24 mouse cellular contexts compared by ENCODE assay signal in the genomic region with DNA sequence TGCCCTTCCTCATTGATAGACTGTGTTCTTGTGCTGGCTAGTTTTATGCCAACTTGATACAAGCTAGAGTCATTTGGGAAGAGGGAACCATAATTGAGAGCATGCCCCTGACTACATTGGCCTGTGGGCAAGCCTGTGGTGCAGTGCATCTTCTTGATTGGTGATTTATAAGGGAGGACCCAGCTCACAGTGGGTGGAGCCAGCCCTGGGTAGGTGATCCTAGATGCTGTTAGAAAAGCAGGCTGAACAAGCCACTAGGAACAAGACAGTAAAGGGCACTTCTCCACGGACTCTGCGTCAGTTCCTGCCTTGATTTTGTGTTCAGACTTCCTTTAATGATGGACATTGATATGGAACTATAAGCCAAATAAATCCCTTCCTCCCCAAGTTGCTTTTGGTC.
DNase-seq lines count a peak whose midpoint lies in the region; ATAC-seq and TF ChIP-seq lines count a peak whose summit lies in the region.
"Had no signal": no experiment of that assay in that cellular context is flagged by ENCODE, and none has a peak within 500 bp of the region (broad histone marks: within the 10 kb centered on the region; RNA-seq: fewer than 3 reads in every experiment).

No protein-coding gene starts in this region.

- WGBS in liver, embryonic 11.5 days, result 67% methylated on average over 2 of the region's 2 CpGs
- WGBS in liver, postnatal 0 days (ENCODE audit: insufficient replicate concordance), result 80% methylated on average over 2 of the region's 2 CpGs

- H3K4me3 ChIP-seq in liver, embryonic 11.5 days (ENCODE audit: low read depth, low read length), result no peak overlapping the region
- H3K4me3 ChIP-seq in liver, postnatal 0 days (ENCODE audit: low read depth, low read length), result no peak overlapping the region
- H3K4me3 ChIP-seq: embryonic facial prominence, embryonic 10.5 days; embryonic facial prominence, embryonic 12.5 days; forebrain, embryonic 13.5 days; forebrain, embryonic 15.5 days had no signal

- no peak overlapping the region for H3K27ac ChIP-seq in liver, embryonic 11.5 days (ENCODE audit: low read depth, low read length)
- H3K27ac ChIP-seq in liver, postnatal 0 days (ENCODE audit: low read depth), result no peak overlapping the region
- H3K27ac ChIP-seq: embryonic facial prominence, embryonic 12.5 days; forebrain, embryonic 13.5 days; forebrain, embryonic 15.5 days had no signal

- peaks cover 5% of the 10 kb centered on the region; the same call in 1 of the 2 replicates for H3K4me1 ChIP-seq in liver, embryonic 11.5 days (replicated peaks; ENCODE audit: control insufficient read depth, insufficient read depth, low read length)
- no peaks in the 10 kb centered on the region for H3K4me1 ChIP-seq in liver, postnatal 0 days (ENCODE audit: insufficient read depth)

- DNase-seq in heart, adult 11 months, result peak; percentile 83
- no peak for DNase-seq in heart, adult 18-20 months
- peak; percentile 20 for DNase-seq in liver, embryonic 11.5 days (ENCODE audit: low spot score)
- DNase-seq in liver, postnatal 0 days, result no peak
- peak; percentile 7 for DNase-seq in urinary bladder, postnatal 14 days (ENCODE audit: low spot score)
- DNase-seq in urinary bladder, postnatal 10 days (ENCODE audit: low spot score), result no peak
- DNase-seq: adrenal gland, adult 8-10 months; adrenal gland, postnatal 14 days; adrenal gland, postnatal 36 days; B cell, adult 2 months; cerebellum, adult 11-12 months; cerebellum, adult 2 months; cerebellum, adult 9-10 months; cerebellum, postnatal 10 days; cerebellum, postnatal 25 days had no signal

- ATAC-seq in liver, embryonic 11.5 days (replicated peaks; ENCODE audit: low FRiP score), result no peak
- no peak for ATAC-seq in liver, postnatal 0 days
- ATAC-seq: activated CD4-positive, CD25-positive, alpha-beta regulatory T cell, adult 4 months; CD4-positive, CD25-positive, alpha-beta regulatory T cell, adult 4 months; forebrain, embryonic 13.5 days; forebrain, embryonic 15.5 days; Patski had no signal

- no peaks in the 10 kb centered on the region for H3K27me3 ChIP-seq in liver, embryonic 11.5 days (replicated peaks; ENCODE audit: control insufficient read depth, insufficient read depth, low read length)
- no peaks in the 10 kb centered on the region for H3K27me3 ChIP-seq in liver, postnatal 0 days (ENCODE audit: insufficient read depth, low read length)
- H3K27me3 ChIP-seq: CH12.LX; embryonic facial prominence, embryonic 12.5 days; forebrain, embryonic 13.5 days; forebrain, embryonic 15.5 days; Patski had no signal

- no peak overlapping the region for H3K9ac ChIP-seq in liver, embryonic 11.5 days (ENCODE audit: low read depth, low read length)
- H3K9ac ChIP-seq in liver, postnatal 0 days (replicated peaks), result no peak overlapping the region
- H3K9ac ChIP-seq: embryonic facial prominence, embryonic 12.5 days; forebrain, embryonic 13.5 days; forebrain, embryonic 15.5 days had no signal

- H3K36me3 ChIP-seq in liver, embryonic 11.5 days (ENCODE audit: control insufficient read depth, insufficient read depth, low read length), result no peaks in the 10 kb centered on the region
- no peaks in the 10 kb centered on the region for H3K36me3 ChIP-seq in liver, postnatal 0 days (replicated peaks; ENCODE audit: insufficient read depth, low read length)
- H3K36me3 ChIP-seq: embryonic facial prominence, embryonic 10.5 days; embryonic facial prominence, embryonic 12.5 days; forebrain, embryonic 15.5 days; G1E had no signal

- TF ChIP-seq CTCF in liver, postnatal 0 days (IDR thresholded peaks at IDR 0.05; ENCODE audit: low read depth), result no peak

- no peak for TF ChIP-seq EP300 in liver, postnatal 0 days (IDR thresholded peaks at IDR 0.05; ENCODE audit: low read depth)

- H3K9me3 ChIP-seq in liver, embryonic 11.5 days (ENCODE audit: control insufficient read depth, low read length), result no peaks in the 10 kb centered on the region
- H3K9me3 ChIP-seq in liver, postnatal 0 days (ENCODE audit: low read length), result no peaks in the 10 kb centered on the region
- H3K9me3 ChIP-seq: embryonic facial prominence, embryonic 10.5 days; embryonic facial prominence, embryonic 12.5 days; forebrain, embryonic 13.5 days; forebrain, embryonic 15.5 days; G1E had no signal

- H3K4me2 ChIP-seq in liver, embryonic 11.5 days, result no peak overlapping the region
- H3K4me2 ChIP-seq in liver, postnatal 0 days (ENCODE audit: low read depth, low read length), result no peak overlapping the region
- H3K4me2 ChIP-seq: embryonic facial prominence, embryonic 12.5 days; forebrain, embryonic 13.5 days; forebrain, embryonic 15.5 days had no signal

Comparison
In these comparisons a context has a peak if more than half of its experiments do, and no peak if none do; other contexts are left out.
1. DNase-seq: peak in heart, adult 11 months (single experiment), liver, embryonic 11.5 days (single experiment) and urinary bladder, postnatal 14 days (single experiment); none in heart, adult 18-20 months (0 of 2), liver, postnatal 0 days (single experiment) and urinary bladder, postnatal 10 days (single experiment).